Mouse (Mus musculus) liver, postnatal 0 days (tissue): ENCODE results near the gene Psmb9. TPM values are rescaled to one million over a fixed set of nuclear protein-coding genes. Genes with fewer than 3 reads are reported as not detected.
A peak's percentile ranks its signal among the peaks of the same experiment; 100 is the strongest.
"Not testable (repeated sequence)": the region's sequence is repeated elsewhere in the genome, so short reads cannot be mapped to it uniquely, and the experiment has no call there.

Experiments
- ATAC-seq: fragments of 200-750 bp; cut with Nextera tagmentation; 2 replicates; pipeline ENCODE4 v1.8.0; 2017; ENCODE audit warnings: mild to moderate bottlenecking, moderate library complexity
- DNase-seq: peaks from one replicate; pipeline ENCODE4 v3.0.0-alpha.2; 2016
- H3K27ac ChIP-seq: fragments of 300-500 bp; sonication (generic); 2 replicates; pipeline ENCODE4 v1.5.1; 2014; ENCODE audit warnings: antibody characterized with exemption, moderate library complexity, mild to moderate bottlenecking, low read depth
- H3K27me3 ChIP-seq: fragments of 300-500 bp; sonication (generic); 2 replicates; pipeline ENCODE4 v1.6.1; 2014; ENCODE audit warnings: low read length, control low read depth, mixed read lengths; ENCODE audit not compliant: insufficient read depth
- H3K36me3 ChIP-seq: fragments of 300-500 bp; sonication (generic); replicated peaks from 2 replicates; pipeline ENCODE4 v1.6.1; 2014; ENCODE audit warnings: mild to moderate bottlenecking, control low read depth, low read length, moderate library complexity, mixed read lengths; ENCODE audit not compliant: insufficient read depth
- H3K4me1 ChIP-seq: fragments of 300-500 bp; sonication (generic); 2 replicates; pipeline ENCODE4 v1.6.1; 2014; ENCODE audit warnings: antibody characterized with exemption, mild to moderate bottlenecking, control low read depth; ENCODE audit not compliant: insufficient read depth
- H3K4me2 ChIP-seq: fragments of 300-500 bp; sonication (generic); 2 replicates; pipeline ENCODE4 v1.6.1; 2014; ENCODE audit warnings: low read depth, mild to moderate bottlenecking, low read length, moderate library complexity, mixed read lengths
- H3K4me3 ChIP-seq: fragments of 300-500 bp; sonication (generic); 2 replicates; pipeline ENCODE4 v1.5.1; 2014; ENCODE audit warnings: low read depth, low read length
- H3K9ac ChIP-seq: fragments of 300-500 bp; sonication (generic); replicated peaks from 2 replicates; pipeline ENCODE4 v1.6.1; 2014; ENCODE audit warnings: mild to moderate bottlenecking, moderate library complexity
- H3K9me3 ChIP-seq: fragments of 300-500 bp; sonication (generic); 2 replicates; pipeline ENCODE4 v1.6.1; 2016; ENCODE audit warnings: mild to moderate bottlenecking, control low read depth, low read length, mixed read lengths
- CTCF ChIP-seq: sonication (generic); IDR thresholded peaks from 2 replicates; pipeline ENCODE4 v1.5.1; 2016; ENCODE audit warnings: antibody characterized with exemption, low read depth
- EP300 ChIP-seq: IDR thresholded peaks from 2 replicates; pipeline ENCODE4 v1.6.1; 2016; ENCODE audit warnings: antibody characterized with exemption, low read depth, mild to moderate bottlenecking
- WGBS: fragments of 180-500 bp; shearing (Covaris S2); extraction: QIAGEN DNeasy Blood & Tissue Kit; methylation state at CpG from one replicate; pipeline ENCODE4 v1.1.7; 2014; ENCODE audit not compliant: insufficient replicate concordance; 5-methylcytosine and 5-hydroxymethylcytosine counted together
- polyA plus RNA-seq: library from polyadenylated mRNA; unstranded; fragments of >200 nt; fragmentation: Nextera tagmentation; extraction: Ambion mirVana; gene quantifications from 2 replicates; pipeline ENCODE4 v1.2.1, GENCODE M21; 2015

Gene Psmb9
- 20.4 and 22.9 TPM in 2 replicates for polyA plus RNA-seq

DNA sequence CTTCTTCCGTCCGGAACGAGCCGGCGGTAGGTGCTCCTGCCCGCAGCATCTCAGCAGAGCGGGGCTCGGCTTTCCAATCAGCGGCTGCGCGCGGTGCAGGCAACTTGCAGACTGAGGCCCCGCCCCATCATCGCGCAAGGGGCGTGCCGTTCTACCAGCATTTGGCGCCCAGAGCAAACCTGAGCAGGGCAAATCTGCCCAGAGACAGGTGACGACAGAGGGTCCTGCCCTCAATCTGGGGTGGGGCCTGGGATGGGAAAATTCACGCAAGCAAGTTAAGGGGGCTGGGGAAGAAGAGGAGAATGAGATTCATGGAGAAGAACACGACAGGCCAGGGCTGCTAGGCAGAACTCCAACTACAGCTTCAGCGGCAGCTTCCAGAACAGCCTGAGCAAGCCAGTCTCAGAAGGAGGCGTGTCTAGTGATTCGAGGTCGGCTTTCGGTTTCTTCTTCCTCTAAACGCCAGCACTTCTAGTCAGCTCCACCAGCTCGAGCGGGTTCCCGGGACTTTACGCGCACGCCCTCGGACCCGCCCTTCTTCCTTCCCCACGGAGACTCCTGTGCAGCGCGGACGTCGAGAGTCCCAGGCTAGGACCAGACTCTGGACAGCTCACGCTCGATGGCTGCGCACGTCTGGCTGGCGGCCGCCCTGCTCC, at the start of gene Psmb9, which contains the start of gene Tap1:
Gene Psmb9 (minus strand): TSS at position 504 of the 656 bp plus-strand sequence.
Gene Tap1 (plus strand): TSS at position 293 of the 656 bp plus-strand sequence.
- DNase-seq (peak; percentile 98), ATAC-seq (peak; percentile 94)
- under 1% methylated on average over 46 of the region's 46 CpGs for WGBS
- H3K4me1 ChIP-seq = peaks cover 16% of the 10 kb centered on the region
- H3K27me3 ChIP-seq = no peaks in the 10 kb centered on the region
- peak within 1 kb of the TSS; percentile 95 for H3K4me2 ChIP-seq
- H3K9ac ChIP-seq = peak within 1 kb of the TSS; percentile 77
- peak within 1 kb of the TSS; percentile 79 for H3K27ac ChIP-seq
- TF ChIP-seq EP300 = no peak
- no peak for TF ChIP-seq CTCF
- H3K36me3 ChIP-seq = peaks cover 21% of the 10 kb centered on the region
- H3K9me3 ChIP-seq = no peaks in the 10 kb centered on the region
- H3K4me3 ChIP-seq = peak within 1 kb of the TSS; percentile 72

DNA sequence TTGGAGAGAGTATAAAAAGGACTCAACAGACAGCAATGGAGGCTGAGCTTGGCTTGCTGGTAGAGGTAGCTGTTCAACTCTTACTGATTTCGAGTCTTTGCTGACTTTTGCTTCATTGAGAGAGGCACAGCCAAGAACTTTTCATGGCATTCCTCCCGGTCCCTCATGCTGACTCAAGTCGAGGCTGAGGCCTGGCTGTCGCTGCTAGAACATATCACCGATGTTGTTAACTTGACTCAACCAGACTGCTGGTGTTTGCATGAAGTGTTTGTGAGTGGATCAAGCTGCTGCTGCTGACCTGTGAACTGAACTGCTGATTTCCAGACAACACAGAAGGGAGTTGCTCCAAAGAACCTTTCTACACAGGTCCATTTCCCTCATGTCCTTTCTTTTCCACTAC, 49.1 kb upstream of the Psmb9 start:
- TF ChIP-seq CTCF (no peak), EP300 (no peak)
- H3K27me3 ChIP-seq = no peaks in the 10 kb centered on the region
- DNase-seq (no peak), ATAC-seq (no peak)
- WGBS = 75% methylated on average over 5 of the region's 5 CpGs
- H3K36me3 ChIP-seq = no peaks in the 10 kb centered on the region
- H3K9me3 ChIP-seq = 0 out of 2 replicates have a peak, but pooled peaks cover 2% of the 10 kb centered on the region
- no peak overlapping the region for H3K9ac ChIP-seq
- H3K27ac ChIP-seq = no peak overlapping the region
- no peak overlapping the region for H3K4me3 ChIP-seq
- peaks cover 3% of the 10 kb centered on the region; the same call in 1 of the 2 replicates for H3K4me1 ChIP-seq
- H3K4me2 ChIP-seq = no peak overlapping the region

DNA sequence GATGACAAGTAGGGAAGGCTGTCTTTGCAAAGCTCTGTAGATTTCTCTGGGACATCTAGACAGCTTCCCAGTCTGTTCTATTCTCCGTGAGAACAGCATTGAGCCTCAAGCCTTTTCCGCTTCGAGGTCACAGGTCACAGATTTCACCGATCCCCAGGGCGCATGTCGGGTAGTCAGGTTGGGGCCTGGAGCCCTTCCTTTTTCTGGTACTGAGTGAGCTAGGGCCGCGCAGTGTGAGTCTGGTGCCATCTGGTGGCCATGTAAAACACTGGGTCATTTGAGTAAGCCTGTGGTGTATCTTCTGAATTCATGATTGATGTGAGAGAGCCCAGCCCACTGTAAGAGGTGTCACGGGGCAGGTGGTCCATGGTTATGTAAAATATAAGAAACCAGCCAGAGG, 47.4 kb upstream of the Psmb9 start:
- whole genome bisulfite sequencing = 12% methylated on average over 9 of the region's 9 CpGs
- Histone ChIP-seq H3K9ac (no peak overlapping the region), H3K4me2 (peak overlapping the region; percentile 10; the same call in 1 of the 2 replicates), H3K4me3 (no peak overlapping the region), H3K36me3 (no peaks in the 10 kb centered on the region), H3K27me3 (no peaks in the 10 kb centered on the region), H3K27ac (no peak overlapping the region), H3K4me1 (peaks cover 3% of the 10 kb centered on the region; the same call in 1 of the 2 replicates), H3K9me3 (no peaks in the 10 kb centered on the region)
- ATAC-seq = peak; percentile 84
- DNase-seq = peak; percentile 80
- no peak for TF ChIP-seq EP300
- TF ChIP-seq CTCF = peak; percentile 95

DNA sequence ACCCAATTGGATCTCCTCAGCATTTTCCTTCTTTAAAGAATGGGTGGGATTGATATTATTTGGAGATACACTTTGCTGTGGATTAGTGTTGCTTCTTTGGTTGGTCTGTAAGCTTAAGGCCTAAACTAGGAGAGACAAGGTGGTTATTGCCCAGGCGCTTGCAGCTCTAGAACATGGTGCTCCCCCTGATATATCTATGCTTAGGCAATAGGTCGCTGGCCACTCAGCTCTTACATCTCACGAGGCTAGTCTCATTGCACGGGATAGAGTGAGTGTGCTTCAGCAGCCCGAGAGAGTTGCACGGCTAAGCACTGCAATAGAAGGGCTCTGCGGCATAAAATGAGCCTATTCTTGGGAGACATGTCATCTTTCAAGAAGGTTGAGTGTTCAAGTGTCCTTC, 44.5 kb upstream of the Psmb9 start:
- H3K9me3 ChIP-seq, H3K4me1 ChIP-seq, H3K27ac ChIP-seq, H3K4me3 ChIP-seq, H3K27me3 ChIP-seq, H3K36me3 ChIP-seq, H3K4me2 ChIP-seq, ATAC-seq, DNase-seq, H3K9ac ChIP-seq: not testable (repeated sequence)
- 81% methylated on average over 5 of the region's 7 CpGs for WGBS

DNA sequence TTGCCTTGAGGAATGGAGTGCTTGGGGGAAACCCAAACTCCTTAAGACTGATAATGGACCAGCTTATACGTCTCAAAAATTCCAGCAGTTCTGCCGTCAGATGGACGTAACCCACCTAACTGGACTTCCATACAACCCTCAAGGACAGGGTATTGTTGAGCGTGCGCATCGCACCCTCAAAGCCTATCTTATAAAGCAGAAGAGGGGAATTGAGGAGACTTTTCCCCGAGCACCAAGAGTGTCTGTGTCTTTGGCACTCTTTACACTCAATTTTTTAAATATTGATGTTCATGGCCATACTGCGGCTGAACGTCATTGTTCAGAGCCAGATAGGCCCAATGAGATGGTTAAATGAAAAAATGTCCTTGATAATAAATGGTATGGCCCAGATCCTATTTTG, 43.4 kb upstream of the Psmb9 start:
- not testable (repeated sequence) for H3K27ac ChIP-seq, H3K27me3 ChIP-seq, H3K4me3 ChIP-seq, H3K9me3 ChIP-seq, H3K4me1 ChIP-seq, H3K4me2 ChIP-seq, ATAC-seq, H3K36me3 ChIP-seq, H3K9ac ChIP-seq, DNase-seq
- 91% methylated on average over 6 of the region's 9 CpGs for WGBS

DNA sequence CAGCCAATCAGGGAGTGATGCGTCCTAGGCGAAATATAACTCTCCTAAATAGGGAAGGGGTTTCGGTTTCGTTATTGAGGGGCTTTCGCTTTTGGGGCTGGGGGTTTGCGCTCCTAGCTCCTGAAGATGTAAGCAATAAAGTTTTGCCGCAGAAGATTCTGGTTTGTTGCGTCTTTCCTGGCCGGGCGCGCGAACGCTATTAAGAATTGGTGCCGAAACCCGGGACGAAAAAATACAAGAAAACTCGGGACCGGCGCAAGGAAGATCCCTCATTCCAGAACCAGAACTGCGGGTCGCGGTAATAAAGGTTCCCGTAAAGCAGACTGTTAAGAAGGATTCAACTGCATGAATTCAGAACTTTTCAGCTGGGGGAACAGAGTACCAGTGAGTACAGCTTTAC, 38.3 kb upstream of the Psmb9 start:
- not testable (repeated sequence) for H3K9ac ChIP-seq, DNase-seq, H3K4me1 ChIP-seq, H3K9me3 ChIP-seq, H3K27ac ChIP-seq, H3K4me2 ChIP-seq, H3K36me3 ChIP-seq, ATAC-seq, H3K4me3 ChIP-seq, H3K27me3 ChIP-seq
- WGBS = 94% methylated on average over 13 of the region's 23 CpGs

DNA sequence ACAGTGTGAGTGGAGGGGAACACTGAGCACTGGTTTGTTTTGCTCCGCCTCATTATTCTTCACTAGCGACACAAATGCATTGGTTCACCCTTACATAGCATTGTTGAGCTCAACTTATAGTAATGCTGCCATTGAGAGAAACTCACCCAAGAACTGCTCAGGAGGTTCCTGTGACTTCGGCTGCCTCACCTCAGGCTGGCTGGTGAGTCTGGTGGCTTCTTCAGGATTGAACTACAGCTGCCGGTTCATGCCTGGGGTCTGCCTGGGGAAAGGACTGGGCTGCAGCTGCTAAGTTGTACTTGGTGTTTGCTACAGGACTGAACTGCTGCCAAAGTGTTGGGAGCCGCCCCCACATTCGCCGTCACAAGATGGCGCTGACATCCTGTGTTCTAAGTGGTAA, 37.9 kb upstream of the Psmb9 start:
- no peaks in the 10 kb centered on the region for H3K9me3 ChIP-seq
- no peak overlapping the region for H3K27ac ChIP-seq
- H3K27me3 ChIP-seq = no peaks in the 10 kb centered on the region
- H3K4me2 ChIP-seq = no peak overlapping the region
- no peaks in the 10 kb centered on the region for H3K36me3 ChIP-seq
- H3K4me3 ChIP-seq = no peak overlapping the region
- no peak for ATAC-seq
- no peaks in the 10 kb centered on the region for H3K4me1 ChIP-seq
- TF ChIP-seq CTCF (no peak), EP300 (no peak)
- DNase-seq = no peak
- no peak overlapping the region for H3K9ac ChIP-seq
- WGBS = 89% methylated on average over 8 of the region's 8 CpGs
